Mouse (Mus musculus): ENCODE results near the gene Cox7c. TPM values are rescaled to one million over a fixed set of nuclear protein-coding genes. Genes with fewer than 3 reads are reported as not detected.
"Not testable (repeated sequence)": the region's sequence is repeated elsewhere in the genome, so short reads cannot be mapped to it uniquely, and the experiment has no call there.

Cox7c gene
- 100 to 1,000 TPM; 727 to 733 TPM for total RNA-seq (2021)
- long read RNA-seq, experiment 1, transcript Cox7c-203 (3 exons, 540 nt), result major isoform, 3,000 of 3,103 reads
- long read RNA-seq, experiment 1, transcript Cox7c-201 (3 exons, 315 nt), result minor isoform, 76 of 3,103 reads
- long read RNA-seq, experiment 1, transcript Cox7c-204 (2 exons, 709 nt), result minor isoform, 14 of 3,103 reads
- long read RNA-seq, experiment 1, partial matches to known transcripts, result 2 of 3,103 reads
- long read RNA-seq, experiment 1, other reads (novel, unspliced or antisense), result 11 of 3,103 reads
- long read RNA-seq, experiment 2, transcript Cox7c-204 (2 exons, 709 nt), result minor isoform, 10 of 3,410 reads
- long read RNA-seq, experiment 2, transcript Cox7c-203 (3 exons, 540 nt), result major isoform, 3,312 of 3,410 reads
- long read RNA-seq, experiment 2, transcript Cox7c-201 (3 exons, 315 nt), result minor isoform, 71 of 3,410 reads
- long read RNA-seq, experiment 2, partial matches to known transcripts, result 2 of 3,410 reads
- long read RNA-seq, experiment 2, other reads (novel, unspliced or antisense), result 14 of 3,410 reads

- intact Hi-C loops (cut with DNase I), result no loop called here
- peak; percentile 68 to 73 for DNase-seq
Measured at GRCm38 (mm10) chr13:86046254-86046951, at the start of gene Cox7c. Gene Cox7c, minus strand, starts transcription at chr13:86046904.

DNA sequence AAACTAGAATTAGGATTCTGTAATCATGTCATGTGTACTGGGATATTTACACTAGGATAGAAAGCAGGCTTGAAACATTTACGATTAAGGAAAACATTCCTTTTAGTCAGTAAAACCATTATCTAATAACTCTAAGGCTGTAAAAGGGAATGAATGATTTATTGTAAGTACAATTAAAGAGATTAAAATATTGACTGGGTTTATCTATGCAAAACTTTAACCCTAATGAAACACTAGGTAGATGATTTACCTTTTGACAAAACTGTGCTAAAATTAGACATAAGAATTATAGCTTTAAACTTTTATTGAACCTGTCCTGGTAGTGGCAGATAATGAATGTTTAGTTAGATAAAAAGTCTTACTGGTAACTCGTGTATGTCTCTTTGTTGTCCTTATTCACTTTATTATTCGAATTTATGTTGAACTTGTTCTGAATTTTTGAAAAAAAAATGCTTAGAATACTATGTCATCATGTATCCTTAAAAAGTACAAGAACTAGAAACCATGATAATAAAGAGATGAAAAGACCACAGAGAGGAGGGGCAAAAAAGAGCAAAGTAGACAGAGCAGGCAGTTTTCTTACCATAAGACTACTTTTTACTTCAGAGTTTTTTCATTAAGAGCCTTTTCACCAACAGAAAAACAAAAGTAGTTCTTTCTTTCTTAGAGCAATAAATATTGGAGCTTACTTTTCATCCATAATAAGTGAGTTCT, 21.5 kb upstream of the Cox7c start:
- no peak for DNase-seq
- intact Hi-C loops (cut with DNase I), result no loop called here

DNA sequence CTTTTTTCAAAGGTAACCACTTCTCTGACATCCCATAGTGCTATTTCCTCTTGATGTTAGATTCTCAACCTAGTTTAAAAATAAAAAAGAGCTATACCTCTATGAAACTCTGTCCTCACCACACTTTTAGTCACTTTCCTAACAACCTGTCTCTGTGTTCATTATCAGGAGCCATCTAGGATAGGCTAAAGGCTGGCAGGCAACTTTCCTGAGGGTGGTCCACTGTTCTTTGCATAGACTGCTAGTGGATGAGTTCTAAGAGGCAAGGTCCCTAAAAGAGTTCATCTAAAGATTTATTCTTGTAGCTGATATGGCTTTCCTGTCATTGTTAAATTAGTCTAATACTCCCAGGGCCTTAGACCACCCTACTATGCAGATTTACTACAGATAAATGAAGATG, 20.8 kb upstream of the Cox7c start:
- intact Hi-C loops (cut with DNase I), result no loop called here

GRCm38 (mm10) chr13:86054091-86054490, 7.4 kb upstream of the Cox7c start:
- intact Hi-C loops (cut with DNase I), result loop anchor here (10.0 kb wide), 1 partner anchor 769 kb away; the partner anchor contains the start of gene Rasa1
- DNase-seq, result not testable (repeated sequence)

More for the DNA sequence above, 20.8 kb upstream of the Cox7c start:
- DNase-seq, result no peak

- DNase-seq, result no peak
- intact Hi-C loops (cut with DNase I), result no loop called here
Measured at GRCm38 (mm10) chr13:86004907-86005675, 41.6 kb downstream of the Cox7c start.
